Mouse (Mus musculus) kidney, embryonic 15.5 days (tissue): ENCODE data around the gene Lef1. TPM values are rescaled to one million over a fixed set of nuclear protein-coding genes. Genes with fewer than 3 reads are reported as not detected.

Experiments used
- ATAC-seq: fragments of 200-750 bp; cut with Nextera tagmentation; replicated peaks from 2 replicates; pipeline ENCODE4 v1.8.0; 2017; ENCODE audit warnings: moderate TSS enrichment; ENCODE audit not compliant: low FRiP score
- H3K27ac ChIP-seq: fragments of 300-500 bp; sonication (generic); 2 replicates; pipeline ENCODE4 v1.5.1; 2015; ENCODE audit warnings: mild to moderate bottlenecking, inconsistent platforms
- H3K27me3 ChIP-seq: fragments of 300-500 bp; sonication (generic); 2 replicates; pipeline ENCODE4 v1.6.1; 2015; ENCODE audit warnings: inconsistent platforms
- H3K36me3 ChIP-seq: fragments of 300-500 bp; sonication (generic); 2 replicates; pipeline ENCODE4 v1.6.1; 2015; ENCODE audit warnings: inconsistent platforms
- H3K4me1 ChIP-seq: fragments of 300-500 bp; sonication (generic); 2 replicates; pipeline ENCODE4 v1.6.1; 2015; ENCODE audit warnings: inconsistent platforms
- H3K4me2 ChIP-seq: fragments of 300-500 bp; sonication (generic); 2 replicates; pipeline ENCODE4 v1.6.1; 2015; ENCODE audit warnings: moderate library complexity, mild to moderate bottlenecking, inconsistent platforms
- H3K4me3 ChIP-seq: fragments of 300-500 bp; sonication (generic); replicated peaks from 2 replicates; pipeline ENCODE4 v1.5.1; 2015; ENCODE audit warnings: mild to moderate bottlenecking, inconsistent platforms
- H3K9ac ChIP-seq: fragments of 300-500 bp; sonication (generic); 2 replicates; pipeline ENCODE4 v1.6.1; 2015; ENCODE audit warnings: mild to moderate bottlenecking, inconsistent platforms
- H3K9me3 ChIP-seq: fragments of 300-500 bp; sonication (generic); replicated peaks from 2 replicates; pipeline ENCODE4 v1.6.1; 2016; ENCODE audit warnings: inconsistent platforms
- WGBS: fragments of 180-500 bp; shearing (Covaris S2); methylation state at CpG from one replicate; pipeline ENCODE4 v1.1.7; 2015; ENCODE audit warnings: mixed read lengths; 5-methylcytosine and 5-hydroxymethylcytosine counted together
- polyA plus RNA-seq: library from polyadenylated mRNA; unstranded; fragments of >200 nt; fragmentation: Nextera tagmentation; extraction: Ambion mirVana; gene quantifications from 2 replicates; pipeline ENCODE4 v1.2.1, GENCODE M21; 2015

Lef1 gene
- 25.6 and 26.2 TPM in 2 replicates for polyA plus RNA-seq

DNA sequence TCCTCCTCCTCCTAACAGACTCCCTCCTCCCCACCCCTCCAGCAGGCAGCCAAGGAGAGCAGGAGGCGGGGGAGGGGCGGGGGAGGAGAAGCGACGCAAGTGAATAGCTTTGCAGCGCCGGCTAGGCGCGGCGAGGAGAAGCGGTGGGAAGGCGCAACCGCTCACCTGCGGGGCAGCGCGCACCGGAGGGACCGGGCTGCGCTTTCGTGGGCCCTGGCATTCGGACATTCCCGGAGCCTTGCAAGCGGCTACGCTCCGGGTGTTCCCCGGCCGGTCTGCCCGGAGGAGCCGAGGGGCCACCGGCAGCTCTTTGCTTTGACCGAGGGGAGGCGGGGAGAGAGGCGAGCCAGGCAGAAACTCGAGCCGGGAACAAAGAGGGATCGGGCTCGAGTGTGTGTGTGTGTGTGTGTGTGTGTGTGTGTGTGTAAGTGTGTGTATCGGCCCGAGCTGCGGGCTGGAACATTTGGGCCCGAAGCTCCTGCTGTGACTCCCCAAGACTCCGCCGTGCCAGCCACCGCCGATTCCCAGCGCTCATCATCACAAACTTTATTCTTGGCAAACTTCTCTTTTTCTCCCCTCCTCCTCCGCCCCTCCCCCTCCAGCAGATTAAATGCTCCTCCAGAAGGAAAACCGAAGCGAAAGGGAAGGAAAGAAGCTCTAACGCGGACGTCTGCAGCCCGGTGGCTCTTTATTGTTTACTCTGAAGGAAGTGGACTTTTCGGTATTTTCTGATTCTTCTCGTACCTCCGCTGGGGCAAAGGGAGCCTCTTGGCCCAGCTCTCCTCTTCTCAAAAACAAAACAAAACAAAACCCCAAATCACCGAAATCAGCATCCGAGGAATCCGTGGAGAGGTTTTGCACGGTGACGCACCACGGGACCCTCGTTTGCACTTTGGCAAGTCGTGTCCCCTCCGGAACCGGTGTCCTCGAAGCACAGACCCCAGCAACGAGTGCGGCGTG is at the start of gene Lef1:
Gene Lef1, plus strand, starts transcription at position 281 of the 960 bp plus-strand sequence.
- peaks cover 88% of the 10 kb centered on the region for H3K27me3 ChIP-seq
- ATAC-seq, result peak; percentile 40; the same call in 1 of the 2 replicates

DNA sequence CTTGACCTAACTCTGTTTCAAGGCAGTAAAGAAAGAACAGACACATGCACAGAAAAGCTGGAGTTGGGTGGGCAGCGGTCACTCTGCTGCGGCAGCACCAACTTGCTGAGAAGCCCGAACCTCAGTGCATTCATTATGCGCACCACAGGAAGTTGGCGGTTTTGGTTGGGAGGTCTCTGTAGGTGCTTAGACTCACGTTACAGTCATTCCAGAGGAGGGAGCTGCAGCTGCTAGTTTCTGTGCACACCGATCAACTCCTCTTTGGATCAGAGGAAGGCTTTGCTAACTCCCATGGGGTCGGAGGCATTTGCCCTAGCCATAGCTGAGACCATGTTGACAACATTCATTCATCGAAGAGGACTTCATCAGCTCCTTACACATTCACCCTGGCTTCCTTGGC is 45.3 kb upstream of the Lef1 start:
- Histone ChIP-seq H3K4me2 (no peak overlapping the region), H3K4me1 (0 out of 2 replicates have a peak, but pooled peaks cover 14% of the 10 kb centered on the region), H3K27me3 (no peaks in the 10 kb centered on the region), H3K27ac (no peak overlapping the region), H3K9me3 (no peaks in the 10 kb centered on the region), H3K36me3 (no peaks in the 10 kb centered on the region), H3K9ac (no peak overlapping the region), H3K4me3 (no peak overlapping the region)
- no peak for ATAC-seq
- WGBS, result 80% methylated on average over 9 of the region's 9 CpGs

More for the DNA sequence above, at the start of gene Lef1:
- Histone ChIP-seq H3K4me3 (peak within 1 kb of the TSS; percentile 62), H3K9me3 (no peaks in the 10 kb centered on the region), H3K4me2 (peak within 1 kb of the TSS; percentile 98), H3K36me3 (no peaks in the 10 kb centered on the region), H3K9ac (peak within 1 kb of the TSS; percentile 71), H3K27ac (peak within 1 kb of the TSS; percentile 72), H3K4me1 (peaks cover 68% of the 10 kb centered on the region)
- under 1% methylated on average over 69 of the region's 69 CpGs for WGBS

DNA sequence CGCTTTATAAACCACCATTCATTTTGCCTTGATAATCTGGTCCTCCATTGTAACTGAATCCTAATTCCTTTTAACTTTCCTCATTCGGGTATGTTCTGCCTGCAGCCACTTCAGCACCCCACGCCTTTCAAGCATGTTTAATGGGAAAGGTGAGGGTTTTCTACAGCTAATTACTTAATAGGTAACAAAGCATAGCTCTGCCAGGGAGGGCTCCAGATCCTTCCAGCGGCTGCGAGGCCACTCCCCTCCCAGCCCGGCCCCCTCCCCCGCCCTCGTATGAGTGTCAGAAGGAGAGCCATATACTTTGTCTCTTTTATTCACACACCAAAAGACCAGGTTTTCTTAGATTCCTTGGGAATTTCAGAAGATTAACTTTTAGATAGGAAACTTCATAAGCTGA is 44.1 kb upstream of the Lef1 start:
- Histone ChIP-seq H3K9me3 (no peaks in the 10 kb centered on the region), H3K27me3 (no peaks in the 10 kb centered on the region), H3K4me3 (no peak overlapping the region), H3K4me1 (0 out of 2 replicates have a peak, but pooled peaks cover 14% of the 10 kb centered on the region), H3K4me2 (peak overlapping the region; percentile 18), H3K36me3 (no peaks in the 10 kb centered on the region), H3K27ac (no peak overlapping the region), H3K9ac (no peak overlapping the region)
- WGBS, result 15% methylated on average over 8 of the region's 8 CpGs
- ATAC-seq, result peak; percentile 83; the same call in 1 of the 2 replicates

DNA sequence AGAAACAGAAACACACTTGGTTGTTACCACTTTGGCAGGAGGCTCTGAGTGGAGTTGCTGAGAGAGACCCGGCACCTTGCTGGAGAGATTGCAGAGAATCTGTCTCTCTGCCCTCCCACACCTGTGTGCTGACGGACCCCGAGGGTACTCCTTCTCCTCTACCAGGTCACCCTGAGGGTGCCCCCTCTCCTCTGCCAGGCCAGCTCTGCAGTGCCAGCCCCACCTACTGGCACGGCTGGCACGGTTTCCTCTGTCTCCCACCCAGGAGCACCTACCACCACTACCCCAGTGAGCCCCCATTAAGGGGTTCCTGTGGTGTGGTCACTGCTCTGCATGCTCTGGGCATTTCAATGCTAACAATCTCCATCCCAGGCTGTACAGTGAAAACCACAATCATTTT is 42.3 kb upstream of the Lef1 start:
- 82% methylated on average over 5 of the region's 5 CpGs for WGBS
- H3K4me3 ChIP-seq, result no peak overlapping the region
- H3K4me2 ChIP-seq, result no peak overlapping the region
- H3K27ac ChIP-seq, result no peak overlapping the region
- H3K9me3 ChIP-seq, result no peaks in the 10 kb centered on the region
- no peaks in the 10 kb centered on the region for H3K36me3 ChIP-seq
- no peak overlapping the region for H3K9ac ChIP-seq
- peaks cover 17% of the 10 kb centered on the region; the same call in 1 of the 2 replicates for H3K4me1 ChIP-seq
- ATAC-seq, result no peak
- no peaks in the 10 kb centered on the region for H3K27me3 ChIP-seq

DNA sequence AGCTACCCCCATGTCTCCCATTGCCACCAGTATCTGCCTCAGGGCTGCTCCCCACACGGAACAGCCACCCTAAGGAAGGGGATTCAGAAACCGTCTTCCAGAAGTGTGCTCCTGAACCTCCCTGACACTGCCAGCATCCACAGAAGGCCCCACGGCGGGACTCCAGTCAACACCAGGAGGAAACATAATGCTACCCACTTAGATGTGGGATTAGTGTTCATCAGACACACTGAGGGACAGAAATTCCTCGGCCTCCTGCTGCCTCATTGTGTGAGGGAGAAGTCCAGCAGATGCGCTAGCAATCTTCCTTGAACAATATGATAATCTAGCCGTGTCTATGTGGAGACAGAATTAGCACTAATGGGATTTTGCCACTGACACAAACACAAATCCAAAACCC is 40.1 kb upstream of the Lef1 start:
- H3K4me1 ChIP-seq, result peaks cover 17% of the 10 kb centered on the region; the same call in 1 of the 2 replicates
- WGBS, result 78% methylated on average over 7 of the region's 7 CpGs
- no peak overlapping the region for H3K9ac ChIP-seq
- no peak for ATAC-seq
- no peak overlapping the region for H3K4me3 ChIP-seq
- no peaks in the 10 kb centered on the region for H3K27me3 ChIP-seq
- H3K36me3 ChIP-seq, result no peaks in the 10 kb centered on the region
- no peaks in the 10 kb centered on the region for H3K9me3 ChIP-seq
- H3K27ac ChIP-seq, result no peak overlapping the region
- no peak overlapping the region for H3K4me2 ChIP-seq

DNA sequence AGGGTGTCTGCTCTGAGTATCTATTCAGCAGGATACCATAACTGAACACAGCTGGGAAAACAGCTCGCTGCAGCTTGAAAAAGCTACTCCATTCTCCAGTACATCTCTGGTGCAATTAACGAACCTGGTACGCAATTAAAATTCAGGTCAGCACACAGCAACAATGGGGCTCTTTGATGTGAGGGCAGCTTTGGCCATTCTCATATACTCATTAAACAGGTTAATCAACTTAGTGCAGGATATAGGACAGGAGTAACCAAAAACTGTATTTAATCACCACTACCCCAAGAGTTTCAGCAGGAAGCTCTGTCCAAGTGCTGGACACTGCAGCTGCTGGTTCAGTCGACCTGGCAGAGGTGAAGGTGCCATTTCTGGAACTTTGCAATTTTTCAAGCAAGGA is 37.6 kb upstream of the Lef1 start:
- Histone ChIP-seq H3K9ac (no peak overlapping the region), H3K27ac (no peak overlapping the region), H3K4me1 (peaks cover 3% of the 10 kb centered on the region; the same call in 1 of the 2 replicates), H3K9me3 (no peaks in the 10 kb centered on the region), H3K4me3 (no peak overlapping the region), H3K4me2 (no peak overlapping the region), H3K27me3 (no peaks in the 10 kb centered on the region), H3K36me3 (no peaks in the 10 kb centered on the region)
- ATAC-seq, result peak; percentile 79
- WGBS, result 61% methylated on average over 4 of the region's 4 CpGs

DNA sequence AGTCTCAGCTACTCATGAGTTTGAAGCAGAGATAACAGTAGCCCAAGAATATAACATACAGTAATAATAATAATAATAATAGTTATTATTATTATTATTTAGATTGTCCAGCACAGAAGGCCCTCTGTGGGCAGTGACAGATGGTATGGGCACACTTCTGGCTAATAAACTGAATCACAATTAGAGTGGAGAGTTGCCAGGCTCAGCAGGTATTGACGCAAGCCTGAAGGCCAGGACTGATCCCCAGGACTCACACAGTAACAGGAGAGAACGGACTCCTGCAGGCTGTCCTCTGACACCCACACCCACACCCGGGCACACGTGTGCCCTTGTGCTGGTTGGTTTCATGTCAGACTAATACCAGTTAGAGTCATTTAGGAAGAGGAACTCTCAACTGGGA is 36.3 kb upstream of the Lef1 start:
- WGBS, result 93% methylated on average over 4 of the region's 4 CpGs
- H3K9me3 ChIP-seq, result no peaks in the 10 kb centered on the region
- ATAC-seq, result no peak

DNA sequence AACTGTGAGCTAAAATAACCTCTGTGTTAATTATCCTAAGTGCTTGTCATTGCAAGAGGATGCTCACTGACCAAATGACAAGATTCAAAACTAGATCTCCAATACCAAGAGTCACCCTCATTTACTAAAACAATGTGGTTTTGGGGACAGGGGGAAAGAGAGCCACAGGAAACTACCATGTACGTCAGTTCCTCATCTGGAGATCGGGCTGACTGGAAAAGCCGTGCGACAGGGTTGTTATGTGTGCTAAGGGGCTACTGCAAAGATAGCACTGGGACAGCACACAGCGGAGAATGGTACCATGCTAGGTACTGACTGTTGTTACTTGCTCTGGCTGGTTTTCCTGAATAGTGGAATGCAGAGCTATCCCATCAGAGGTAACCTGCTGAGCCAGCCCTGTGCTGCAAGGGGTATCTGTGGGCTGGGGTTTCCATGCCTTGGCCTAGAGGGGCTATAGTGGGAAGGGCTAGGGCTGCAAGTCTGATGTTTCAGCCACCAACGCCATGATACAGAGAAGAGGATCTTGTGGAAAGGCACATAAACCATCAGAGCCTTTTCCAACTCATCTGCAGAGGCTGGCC is 32.1 kb upstream of the Lef1 start:
- Histone ChIP-seq H3K36me3 (no peaks in the 10 kb centered on the region), H3K4me1 (no peaks in the 10 kb centered on the region), H3K9me3 (no peaks in the 10 kb centered on the region), H3K27me3 (no peaks in the 10 kb centered on the region), H3K4me2 (no peak overlapping the region), H3K27ac (no peak overlapping the region), H3K9ac (no peak overlapping the region), H3K4me3 (no peak overlapping the region)
- WGBS, result 84% methylated on average over 6 of the region's 6 CpGs
- no peak for ATAC-seq

More for the DNA sequence above, 36.3 kb upstream of the Lef1 start:
- no peak overlapping the region for H3K4me3 ChIP-seq
- H3K9ac ChIP-seq, result no peak overlapping the region
- peaks cover 3% of the 10 kb centered on the region; the same call in 1 of the 2 replicates for H3K4me1 ChIP-seq
- H3K27ac ChIP-seq, result no peak overlapping the region
- H3K36me3 ChIP-seq, result no peaks in the 10 kb centered on the region
- H3K27me3 ChIP-seq, result no peaks in the 10 kb centered on the region
- no peak overlapping the region for H3K4me2 ChIP-seq

DNA sequence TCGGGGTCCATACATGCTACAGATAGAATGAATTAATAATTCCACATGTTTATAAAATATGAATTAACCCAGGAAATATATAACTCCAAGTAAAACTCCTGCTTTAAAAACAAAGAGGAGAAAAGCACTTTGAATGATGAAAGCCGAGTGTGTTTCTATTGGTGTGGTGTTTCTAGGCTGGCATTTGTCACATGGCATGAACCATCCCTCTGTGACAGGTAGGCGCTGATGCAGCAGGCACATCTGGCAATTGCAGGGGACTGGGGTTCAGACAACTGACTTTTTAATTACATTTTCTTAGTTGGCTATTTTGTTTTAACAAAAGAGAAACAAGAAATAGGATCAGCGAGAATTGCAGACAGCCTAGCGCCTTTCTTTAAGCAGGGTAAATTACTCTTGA is 31.6 kb upstream of the Lef1 start:
- no peaks in the 10 kb centered on the region for H3K9me3 ChIP-seq
- no peak overlapping the region for H3K4me3 ChIP-seq
- no peaks in the 10 kb centered on the region for H3K36me3 ChIP-seq
- no peak overlapping the region for H3K27ac ChIP-seq
- H3K4me1 ChIP-seq, result no peaks in the 10 kb centered on the region
- H3K27me3 ChIP-seq, result no peaks in the 10 kb centered on the region
- H3K4me2 ChIP-seq, result no peak overlapping the region
- WGBS, result 71% methylated on average over 5 of the region's 5 CpGs
- ATAC-seq, result no peak
- H3K9ac ChIP-seq, result no peak overlapping the region

DNA sequence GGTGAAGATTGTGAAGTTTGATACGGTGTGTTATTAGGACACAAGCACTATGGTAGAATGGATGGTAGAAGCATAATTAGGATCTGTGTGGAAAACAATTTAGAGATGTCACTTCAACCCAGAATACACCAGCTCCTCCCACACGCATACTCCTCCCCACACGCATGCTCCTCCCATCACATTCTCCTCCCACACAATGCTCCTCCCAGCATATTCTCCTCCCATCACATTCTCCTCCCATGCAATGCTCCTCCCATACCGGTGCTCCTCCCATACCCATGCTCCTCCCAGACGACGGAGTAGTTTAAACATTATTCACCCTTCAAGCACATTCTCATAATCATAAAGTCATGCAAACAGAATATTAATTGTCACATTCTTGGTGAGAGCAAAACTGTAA is 26.5 kb upstream of the Lef1 start:
- Histone ChIP-seq H3K9me3 (no peaks in the 10 kb centered on the region), H3K27ac (no peak overlapping the region), H3K4me2 (no peak overlapping the region), H3K27me3 (peaks cover 17% of the 10 kb centered on the region), H3K4me1 (peaks cover 9% of the 10 kb centered on the region), H3K4me3 (no peak overlapping the region), H3K36me3 (no peaks in the 10 kb centered on the region), H3K9ac (no peak overlapping the region)
- 69% methylated on average over 6 of the region's 6 CpGs for WGBS
- ATAC-seq, result no peak

DNA sequence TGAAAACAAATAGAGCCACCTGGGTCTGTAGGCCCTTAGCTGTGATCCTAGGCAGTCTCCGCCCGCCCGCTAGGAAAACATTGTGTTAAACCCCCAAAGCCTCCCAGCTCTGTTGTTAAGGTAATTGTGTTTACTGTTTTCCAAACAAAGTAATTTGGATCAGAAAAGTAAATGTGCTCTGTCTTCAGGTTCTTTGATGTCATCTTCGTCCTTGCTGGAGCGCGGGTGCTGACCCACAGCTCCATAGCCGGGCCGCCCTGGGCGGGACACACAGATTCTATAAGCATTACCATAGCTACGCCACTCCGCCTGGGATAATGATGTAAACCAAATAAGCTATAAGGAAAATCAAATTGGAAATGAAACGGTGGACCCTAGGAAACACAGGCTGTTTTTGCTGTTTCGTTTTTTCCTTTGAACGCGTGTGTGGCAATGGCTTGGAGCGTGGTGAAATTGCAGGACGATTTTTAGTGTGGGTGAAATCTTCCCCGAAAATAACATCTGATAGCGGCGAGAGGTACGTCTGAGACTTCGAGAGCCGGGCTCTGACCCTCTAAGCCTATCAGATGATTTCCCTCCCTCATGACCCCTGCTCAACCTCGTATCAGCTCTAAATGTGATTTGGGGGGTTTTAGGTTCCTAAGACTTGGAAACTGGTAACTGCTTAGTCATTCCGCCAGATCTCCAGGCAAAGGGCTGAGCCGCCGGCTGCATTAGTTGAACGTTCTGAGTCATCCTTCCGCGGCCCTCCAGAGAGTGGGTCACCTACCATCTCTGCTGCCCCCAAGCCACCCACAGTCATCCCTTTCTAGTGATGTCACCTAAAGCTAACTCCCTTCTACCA is 25.3 kb upstream of the Lef1 start:
- Histone ChIP-seq H3K36me3 (no peaks in the 10 kb centered on the region), H3K4me2 (peak overlapping the region; percentile 62), H3K4me3 (peak overlapping the region; percentile 36), H3K4me1 (peaks cover 9% of the 10 kb centered on the region), H3K27ac (no peak overlapping the region; the same call in 1 of the 2 replicates), H3K9ac (0 out of 2 replicates have a peak overlapping the region, but pooled peaks have one; percentile 14), H3K9me3 (no peaks in the 10 kb centered on the region), H3K27me3 (peaks cover 17% of the 10 kb centered on the region)
- peak; percentile 58 for ATAC-seq
- WGBS, result 6% methylated on average over 30 of the region's 30 CpGs
